Mouse (Mus musculus): ENCODE results near the gene Prkab1. TPM values are rescaled to one million over a fixed set of nuclear protein-coding genes. Genes with fewer than 3 reads are reported as not detected.
A peak's percentile ranks its signal among the peaks of the same experiment; 100 is the strongest.

Gene Prkab1
- total and polyA plus RNA-seq, 3 experiments = 109 to 175 TPM; not detected in 1

- TF ChIP-seq EP300 (IDR thresholded peaks at IDR 0.05; ENCODE audit: low read depth in 1 of 2, low read length in 2 of 2) (peak; percentile 87 to 96), ETS1 (IDR thresholded peaks at IDR 0.05; ENCODE audit: low read depth, low read length) (peak; percentile 93)
Measured at GRCm38 (mm10) chr5:116029071-116029470, 4.8 kb upstream of the Prkab1 start (continued).

- Histone ChIP-seq H3K4me3 (ENCODE audit: control insufficient read depth in 1 of 2, insufficient read depth in 1 of 2, low read depth in 2 of 2, low read length in 2 of 2) (peak overlapping the region; percentile 14 to 30; a peak in 3 of 4 replicates), H3K9ac (ENCODE audit: control insufficient read depth, low read depth, low read length, poor library complexity, severe bottlenecking) (peak overlapping the region; percentile 38)
- peak; percentile 94 for DNase-seq (ENCODE audit: low read depth, low spot score)
- TF ChIP-seq MAZ (IDR thresholded peaks at IDR 0.05; ENCODE audit: low read depth, low read length) (no peak), ZNF384 (IDR thresholded peaks at IDR 0.05; ENCODE audit: low read depth, low read length) (no peak), MXI1 (IDR thresholded peaks at IDR 0.05; ENCODE audit: low read depth, low read length) (peak; percentile 94), CTCF (IDR thresholded peaks at IDR 0.05 in 2 of 3, conservative IDR thresholded peaks at IDR 0.05 in 1 of 3; ENCODE audit: control insufficient read depth in 1 of 3, insufficient read depth in 1 of 3, low read depth in 2 of 3, low read length in 3 of 3, poor library complexity in 1 of 3, severe bottlenecking in 1 of 3) (no peak), KAT2A (conservative IDR thresholded peaks at IDR 0.05; ENCODE audit: low read depth, low read length) (no peak), MYB (IDR thresholded peaks at IDR 0.05; ENCODE audit: low read depth, low read length) (0 out of 2 replicates have a peak, but pooled peaks have one; percentile 49), USF1 (IDR thresholded peaks at IDR 0.05; ENCODE audit: low read depth, low read length) (peak; percentile 60), USF2 (IDR thresholded peaks at IDR 0.05; ENCODE audit: borderline replicate concordance in 1 of 2, insufficient read depth in 1 of 2, low read depth in 1 of 2, low read length in 2 of 2) (no peak), POLR2A (IDR thresholded peaks at IDR 0.05; ENCODE audit: control insufficient read depth in 1 of 2, insufficient read depth in 1 of 2, low read depth in 1 of 2, low read length in 2 of 2, poor library complexity in 1 of 2) (peak in 1 of 2 experiments; percentile 23; a peak in 1 of 4 replicates), POLR2AphosphoS5 (IDR thresholded peaks at IDR 0.05; ENCODE audit: borderline replicate concordance, low read depth, low read length) (no peak), EP300 (IDR thresholded peaks at IDR 0.05; ENCODE audit: low read depth in 1 of 2, low read length in 2 of 2) (peak; percentile 93 to 98), NELFE (IDR thresholded peaks at IDR 0.05; ENCODE audit: low read depth, low read length) (no peak; the same call in 1 of the 2 replicates), RAD21 (IDR thresholded peaks at IDR 0.05; ENCODE audit: low read depth, low read length) (no peak), ZKSCAN1 (IDR thresholded peaks at IDR 0.05; ENCODE audit: low read depth, low read length) (no peak), HCFC1 (IDR thresholded peaks at IDR 0.05; ENCODE audit: low read depth, low read length) (no peak), SMC3 (IDR thresholded peaks at IDR 0.05; ENCODE audit: low read depth, low read length) (no peak), ZMIZ1 (IDR thresholded peaks at IDR 0.05; ENCODE audit: low read depth, low read length) (no peak), ELF1 (IDR thresholded peaks at IDR 0.05; ENCODE audit: low read depth, low read length) (no peak), TAL1 (IDR thresholded peaks at IDR 0.05; ENCODE audit: low read length) (peak; percentile 99), MEF2A (IDR thresholded peaks at IDR 0.05; ENCODE audit: extremely low read depth, insufficient replicate concordance, low read depth, low read length, poor library complexity, severe bottlenecking) (no peak), NRF1 (IDR thresholded peaks at IDR 0.05; ENCODE audit: insufficient read depth, low read depth, low read length, poor library complexity, severe bottlenecking) (no peak), GATA1 (IDR thresholded peaks at IDR 0.05; ENCODE audit: low read depth, low read length) (peak; percentile 98), CHD1 (IDR thresholded peaks at IDR 0.05; ENCODE audit: low read depth, low read length) (no peak), POLR2AphosphoS2 (IDR thresholded peaks at IDR 0.05; ENCODE audit: low read length) (no peak), MAX (IDR thresholded peaks at IDR 0.05; ENCODE audit: low read length) (peak; percentile 93), GABPA (IDR thresholded peaks at IDR 0.05; ENCODE audit: low read depth, low read length) (no peak), TBP (IDR thresholded peaks at IDR 0.05; ENCODE audit: low read depth, low read length) (peak; percentile 57; the same call in 1 of the 2 replicates), BHLHE40 (IDR thresholded peaks at IDR 0.05; ENCODE audit: borderline replicate concordance, low read depth, low read length) (peak; percentile 98), UBTF (IDR thresholded peaks at IDR 0.05; ENCODE audit: borderline replicate concordance, insufficient read depth, low read depth, low read length) (no peak), SIN3A (IDR thresholded peaks at IDR 0.05; ENCODE audit: low read length) (peak; percentile 92), CHD2 (IDR thresholded peaks at IDR 0.05; ENCODE audit: low read length) (no peak), JUND (IDR thresholded peaks at IDR 0.05; ENCODE audit: low read depth, low read length) (no peak), ETS1 (IDR thresholded peaks at IDR 0.05; ENCODE audit: low read depth, low read length) (peak; percentile 95), MYC (IDR thresholded peaks at IDR 0.05; ENCODE audit: low read depth, low read length) (peak; percentile 97), RCOR1 (IDR thresholded peaks at IDR 0.05; ENCODE audit: low read depth, low read length) (peak; percentile 87)
Measured at GRCm38 (mm10) chr5:116026561-116026960, 2.3 kb upstream of the Prkab1 start.

More at GRCm38 (mm10) chr5:116026561-116026960, 2.3 kb upstream of the Prkab1 start:
- H3K79me2 ChIP-seq (ENCODE audit: control insufficient read depth, insufficient read depth, low read length, poor library complexity) = peaks cover 25% of the 10 kb centered on the region
- H3K9me3 ChIP-seq (replicated peaks; ENCODE audit: insufficient read depth, low read length) = no peaks in the 10 kb centered on the region
- peaks cover 23 to 43% of the 10 kb centered on the region in 2 experiments for H3K4me1 ChIP-seq (ENCODE audit: control insufficient read depth in 1 of 2, insufficient read depth in 2 of 2, low read length in 2 of 2)
- H3K27ac ChIP-seq (ENCODE audit: control insufficient read depth, low read depth, low read length) = peak overlapping the region; percentile 95
- peaks cover 0 to 36% of the 10 kb centered on the region in 2 experiments; a peak in 2 of 4 replicates for H3K36me3 ChIP-seq (ENCODE audit: control insufficient read depth in 1 of 2, insufficient read depth in 2 of 2, low read length in 2 of 2)
- H3K27me3 ChIP-seq (ENCODE audit: control insufficient read depth in 1 of 2, insufficient read depth in 2 of 2, low read length in 2 of 2) = no peaks in the 10 kb centered on the region
